Mouse (Mus musculus): ENCODE data around the gene Nbeal2. TPM values are rescaled to one million over a fixed set of nuclear protein-coding genes. Genes with fewer than 3 reads are reported as not detected.

The Nbeal2 gene
- polyA plus RNA-seq, 1 experiment, result 0.26 TPM

GRCm38 (mm10) chr9:110656249-110657221, 2.6 kb upstream of the Nbeal2 start, which contains the start of gene Ccdc12:
TSS of gene Ccdc12 (plus strand) at chr9:110656503.
- H3K9me3 ChIP-seq (ENCODE audit: control insufficient read depth, low read length), result no peaks in the 10 kb centered on the region
- peaks cover 25% of the 10 kb centered on the region for H3K27me3 ChIP-seq (ENCODE audit: control insufficient read depth)
- H3K36me3 ChIP-seq (ENCODE audit: control insufficient read depth), result peaks cover 14% of the 10 kb centered on the region
- TF ChIP-seq GATA1 (IDR thresholded peaks at IDR 0.05; ENCODE audit: low read length) (no peak), TAL1 (IDR thresholded peaks at IDR 0.05; ENCODE audit: low read length) (no peak)
- peaks cover 77% of the 10 kb centered on the region for H3K4me1 ChIP-seq (ENCODE audit: control insufficient read depth)
- peak within 1 kb of the TSS; percentile 68 for H3K4me3 ChIP-seq (replicated peaks)

- H3K4me3 ChIP-seq (replicated peaks), result peak overlapping the region; percentile 68
Measured at GRCm38 (mm10) chr9:110655651-110656007, 1.7 kb upstream of the Nbeal2 start.

GRCm38 (mm10) chr9:110654726-110655650, 1.0 kb upstream of the Nbeal2 start:
- H3K9me3 ChIP-seq (ENCODE audit: control insufficient read depth, low read length), result no peaks in the 10 kb centered on the region
- peak overlapping the region; percentile 75 for H3K4me3 ChIP-seq (replicated peaks)
- H3K4me1 ChIP-seq (ENCODE audit: control insufficient read depth), result peaks cover 66% of the 10 kb centered on the region
- no peak for TF ChIP-seq TAL1 (IDR thresholded peaks at IDR 0.05; ENCODE audit: low read length)
- TF ChIP-seq GATA1 (IDR thresholded peaks at IDR 0.05; ENCODE audit: low read length), result no peak
- peaks cover 14% of the 10 kb centered on the region for H3K36me3 ChIP-seq (ENCODE audit: control insufficient read depth)
- H3K27me3 ChIP-seq (ENCODE audit: control insufficient read depth), result peaks cover 37% of the 10 kb centered on the region

More at GRCm38 (mm10) chr9:110655651-110656007, 1.7 kb upstream of the Nbeal2 start:
- Histone ChIP-seq H3K27me3 (ENCODE audit: control insufficient read depth) (peaks cover 34% of the 10 kb centered on the region), H3K4me1 (ENCODE audit: control insufficient read depth) (peaks cover 71% of the 10 kb centered on the region), H3K9me3 (ENCODE audit: control insufficient read depth, low read length) (no peaks in the 10 kb centered on the region), H3K36me3 (ENCODE audit: control insufficient read depth) (peaks cover 14% of the 10 kb centered on the region)
- TF ChIP-seq TAL1 (IDR thresholded peaks at IDR 0.05; ENCODE audit: low read length), result no peak
- TF ChIP-seq GATA1 (IDR thresholded peaks at IDR 0.05; ENCODE audit: low read length), result no peak

- no peaks in the 10 kb centered on the region for H3K9me3 ChIP-seq (ENCODE audit: control insufficient read depth, low read length)
- TF ChIP-seq GATA1 (IDR thresholded peaks at IDR 0.05; ENCODE audit: low read length), result no peak
- peaks cover 37% of the 10 kb centered on the region for H3K27me3 ChIP-seq (ENCODE audit: control insufficient read depth)
- H3K36me3 ChIP-seq (ENCODE audit: control insufficient read depth), result peaks cover 4% of the 10 kb centered on the region
- peaks cover 52% of the 10 kb centered on the region for H3K4me1 ChIP-seq (ENCODE audit: control insufficient read depth)
- H3K4me3 ChIP-seq (replicated peaks), result peak overlapping the region; percentile 75
Measured at GRCm38 (mm10) chr9:110652963-110653654, 852 bp downstream of the Nbeal2 start.

- no peak overlapping the region for H3K4me3 ChIP-seq (replicated peaks)
- peaks cover 42% of the 10 kb centered on the region for H3K4me1 ChIP-seq (ENCODE audit: control insufficient read depth)
- H3K27me3 ChIP-seq (ENCODE audit: control insufficient read depth), result peaks cover 37% of the 10 kb centered on the region
- no peaks in the 10 kb centered on the region for H3K36me3 ChIP-seq (ENCODE audit: control insufficient read depth)
- TF ChIP-seq GATA1 (IDR thresholded peaks at IDR 0.05; ENCODE audit: low read length) (no peak), TAL1 (IDR thresholded peaks at IDR 0.05; ENCODE audit: low read length) (no peak)
- H3K9me3 ChIP-seq (ENCODE audit: control insufficient read depth, low read length), result no peaks in the 10 kb centered on the region
Measured at GRCm38 (mm10) chr9:110651931-110652722, 1.8 kb downstream of the Nbeal2 start.

GRCm38 (mm10) chr9:110649775-110650174, 4.2 kb downstream of the Nbeal2 start:
- peaks cover 37% of the 10 kb centered on the region for H3K27me3 ChIP-seq (ENCODE audit: control insufficient read depth)
- no peaks in the 10 kb centered on the region for H3K9me3 ChIP-seq (ENCODE audit: control insufficient read depth, low read length)
- TF ChIP-seq TAL1 (IDR thresholded peaks at IDR 0.05; ENCODE audit: low read length) (no peak), GATA1 (IDR thresholded peaks at IDR 0.05; ENCODE audit: low read length) (no peak)
- H3K4me1 ChIP-seq (ENCODE audit: control insufficient read depth), result peaks cover 36% of the 10 kb centered on the region
- H3K4me3 ChIP-seq (replicated peaks), result no peak overlapping the region
- H3K36me3 ChIP-seq (ENCODE audit: control insufficient read depth), result no peaks in the 10 kb centered on the region

GRCm38 (mm10) chr9:110645219-110645618, 8.7 kb downstream of the Nbeal2 start:
- peaks cover 9% of the 10 kb centered on the region for H3K4me1 ChIP-seq (ENCODE audit: control insufficient read depth)
- no peaks in the 10 kb centered on the region for H3K36me3 ChIP-seq (ENCODE audit: control insufficient read depth)
- H3K27me3 ChIP-seq (ENCODE audit: control insufficient read depth), result peaks cover under 1% of the 10 kb centered on the region
- no peaks in the 10 kb centered on the region for H3K9me3 ChIP-seq (ENCODE audit: control insufficient read depth, low read length)
- no peak for TF ChIP-seq TAL1 (IDR thresholded peaks at IDR 0.05; ENCODE audit: low read length)
- no peak for TF ChIP-seq GATA1 (IDR thresholded peaks at IDR 0.05; ENCODE audit: low read length)
- no peak overlapping the region for H3K4me3 ChIP-seq (replicated peaks)

- no peaks in the 10 kb centered on the region for H3K36me3 ChIP-seq (ENCODE audit: control insufficient read depth)
- TF ChIP-seq GATA1 (IDR thresholded peaks at IDR 0.05; ENCODE audit: low read length) (no peak), TAL1 (IDR thresholded peaks at IDR 0.05; ENCODE audit: low read length) (no peak)
- no peak overlapping the region for H3K4me3 ChIP-seq (replicated peaks)
- no peaks in the 10 kb centered on the region; the same call in 1 of the 2 replicates for H3K27me3 ChIP-seq (ENCODE audit: control insufficient read depth)
- peaks cover 9% of the 10 kb centered on the region for H3K4me1 ChIP-seq (ENCODE audit: control insufficient read depth)
- H3K9me3 ChIP-seq (ENCODE audit: control insufficient read depth, low read length), result no peaks in the 10 kb centered on the region
Measured at GRCm38 (mm10) chr9:110644295-110644694, 9.7 kb downstream of the Nbeal2 start.

All from erythroblast, embryonic 14.5 days (primary cell).